Mouse (Mus musculus) kidney, embryonic 15.5 days (tissue): ENCODE measurements at regions not wholly inside any gene's neighbourhood (a gene's known extent, or its start where the extent isn't known, plus 50 kb on each side); places are given as distances from the start of the nearest gene placed in this dataset.

ENCODE experiments used
- ATAC-seq: fragments of 200-750 bp; cut with Nextera tagmentation; replicated peaks from 2 replicates; pipeline ENCODE4 v1.8.0; 2017; ENCODE audit warnings: moderate TSS enrichment; ENCODE audit not compliant: low FRiP score
- H3K27ac ChIP-seq: fragments of 300-500 bp; sonication (generic); 2 replicates; pipeline ENCODE4 v1.5.1; 2015; ENCODE audit warnings: mild to moderate bottlenecking, inconsistent platforms
- H3K27me3 ChIP-seq: fragments of 300-500 bp; sonication (generic); 2 replicates; pipeline ENCODE4 v1.6.1; 2015; ENCODE audit warnings: inconsistent platforms
- H3K36me3 ChIP-seq: fragments of 300-500 bp; sonication (generic); 2 replicates; pipeline ENCODE4 v1.6.1; 2015; ENCODE audit warnings: inconsistent platforms
- H3K4me1 ChIP-seq: fragments of 300-500 bp; sonication (generic); 2 replicates; pipeline ENCODE4 v1.6.1; 2015; ENCODE audit warnings: inconsistent platforms
- H3K4me2 ChIP-seq: fragments of 300-500 bp; sonication (generic); 2 replicates; pipeline ENCODE4 v1.6.1; 2015; ENCODE audit warnings: moderate library complexity, mild to moderate bottlenecking, inconsistent platforms
- H3K4me3 ChIP-seq: fragments of 300-500 bp; sonication (generic); replicated peaks from 2 replicates; pipeline ENCODE4 v1.5.1; 2015; ENCODE audit warnings: mild to moderate bottlenecking, inconsistent platforms
- H3K9ac ChIP-seq: fragments of 300-500 bp; sonication (generic); 2 replicates; pipeline ENCODE4 v1.6.1; 2015; ENCODE audit warnings: mild to moderate bottlenecking, inconsistent platforms
- H3K9me3 ChIP-seq: fragments of 300-500 bp; sonication (generic); replicated peaks from 2 replicates; pipeline ENCODE4 v1.6.1; 2016; ENCODE audit warnings: inconsistent platforms
- WGBS: fragments of 180-500 bp; shearing (Covaris S2); methylation state at CpG from one replicate; pipeline ENCODE4 v1.1.7; 2015; ENCODE audit warnings: mixed read lengths; 5-methylcytosine and 5-hydroxymethylcytosine counted together

DNA sequence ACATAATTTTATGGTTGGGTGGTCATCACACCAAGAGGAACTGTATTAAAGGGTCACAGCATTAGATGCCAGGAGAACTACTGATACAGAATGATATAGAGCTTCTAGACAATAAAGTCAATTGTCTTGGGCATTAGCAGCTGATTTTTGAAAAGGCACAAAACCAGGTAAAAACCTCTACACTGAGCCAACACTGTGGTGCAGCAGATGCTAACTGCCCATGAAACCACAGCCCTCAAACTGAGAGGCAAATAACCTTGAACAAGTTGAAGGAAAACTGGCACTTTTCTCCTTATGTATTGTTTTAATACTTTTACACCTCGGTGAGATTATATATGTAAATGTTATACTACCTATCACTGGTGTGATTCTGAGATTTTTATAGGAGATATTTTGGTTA is 195.9 kb upstream of the Vegfc start:
- H3K36me3 ChIP-seq = no peaks in the 10 kb centered on the region
- no peak overlapping the region for H3K9ac ChIP-seq
- H3K27ac ChIP-seq = no peak overlapping the region
- no peak for ATAC-seq
- no peak overlapping the region for H3K4me2 ChIP-seq
- no peak overlapping the region for H3K4me3 ChIP-seq
- no peaks in the 10 kb centered on the region for H3K4me1 ChIP-seq
- WGBS = 74% methylated on average over 1 of the region's 1 CpGs
- no peaks in the 10 kb centered on the region for H3K9me3 ChIP-seq
- H3K27me3 ChIP-seq = no peaks in the 10 kb centered on the region

DNA sequence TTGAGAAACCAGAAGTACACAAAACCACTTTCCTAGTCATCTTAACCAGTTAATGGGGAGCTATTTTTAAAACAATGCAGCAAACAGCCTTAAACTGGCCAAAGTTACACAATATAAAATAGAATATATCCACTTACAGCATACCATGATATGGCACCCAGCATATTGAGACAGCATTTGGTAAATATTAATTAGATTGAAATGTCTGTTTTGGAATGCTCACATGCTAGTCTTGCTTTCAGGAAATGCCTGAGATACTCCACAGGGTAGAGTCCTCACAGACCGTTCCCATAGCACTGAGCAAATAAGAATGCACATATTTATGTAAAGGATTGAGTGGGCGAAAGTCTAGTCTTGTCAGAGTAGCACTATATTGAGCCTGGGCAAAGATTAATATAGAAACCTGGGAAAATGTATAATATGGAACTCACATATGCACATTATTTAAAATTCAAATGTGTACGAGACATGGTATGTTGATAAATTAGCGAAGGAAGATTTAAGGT is 185.1 kb upstream of the Vegfc start:
- Histone ChIP-seq H3K4me3 (no peak overlapping the region), H3K4me2 (no peak overlapping the region), H3K4me1 (no peaks in the 10 kb centered on the region), H3K27ac (no peak overlapping the region), H3K36me3 (no peaks in the 10 kb centered on the region), H3K9ac (no peak overlapping the region), H3K9me3 (no peaks in the 10 kb centered on the region), H3K27me3 (no peaks in the 10 kb centered on the region)
- 76% methylated on average over 4 of the region's 4 CpGs for WGBS
- ATAC-seq = no peak

GRCm38 (mm10) chr8:53892770-53893169 is 184.6 kb upstream of the Vegfc start:
- H3K4me3 ChIP-seq = no peak overlapping the region
- H3K4me1 ChIP-seq = no peaks in the 10 kb centered on the region
- H3K36me3 ChIP-seq = no peaks in the 10 kb centered on the region
- ATAC-seq = no peak
- no peaks in the 10 kb centered on the region for H3K27me3 ChIP-seq
- H3K9me3 ChIP-seq = no peaks in the 10 kb centered on the region
- no peak overlapping the region for H3K9ac ChIP-seq
- no peak overlapping the region for H3K27ac ChIP-seq
- no peak overlapping the region for H3K4me2 ChIP-seq
- 61% methylated on average over 3 of the region's 3 CpGs for WGBS

DNA sequence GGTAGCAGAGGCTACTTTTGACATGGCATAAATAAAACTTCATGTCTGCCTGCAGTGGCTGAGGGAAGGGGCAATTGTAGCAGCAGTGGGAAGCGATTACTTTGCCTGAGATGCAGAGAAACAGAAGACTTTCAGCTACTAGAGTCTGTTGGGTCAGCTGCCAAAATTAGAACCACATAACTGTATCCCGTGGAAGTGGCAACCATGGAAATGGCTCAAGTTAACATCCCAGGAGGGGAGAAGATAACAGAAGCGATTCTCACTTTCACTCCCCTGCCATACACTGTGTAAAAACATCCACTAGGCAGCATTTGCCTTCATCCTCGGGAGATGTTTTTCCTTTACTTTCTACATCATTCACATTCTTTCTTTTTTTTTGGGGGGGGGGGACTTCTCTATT is 155.1 kb upstream of the Vegfc start:
- Histone ChIP-seq H3K27me3 (no peaks in the 10 kb centered on the region), H3K9me3 (no peaks in the 10 kb centered on the region), H3K4me3 (no peak overlapping the region), H3K27ac (no peak overlapping the region), H3K9ac (no peak overlapping the region), H3K4me1 (no peaks in the 10 kb centered on the region), H3K4me2 (no peak overlapping the region), H3K36me3 (no peaks in the 10 kb centered on the region)
- ATAC-seq = no peak
- 77% methylated on average over 4 of the region's 4 CpGs for WGBS

GRCm38 (mm10) chr8:53930685-53931084 is 146.7 kb upstream of the Vegfc start:
- H3K9me3 ChIP-seq = no peaks in the 10 kb centered on the region
- H3K4me3 ChIP-seq = no peak overlapping the region
- no peak overlapping the region for H3K4me2 ChIP-seq
- no peak overlapping the region for H3K27ac ChIP-seq
- no peak overlapping the region for H3K9ac ChIP-seq
- ATAC-seq = no peak
- H3K4me1 ChIP-seq = no peaks in the 10 kb centered on the region
- H3K36me3 ChIP-seq = no peaks in the 10 kb centered on the region
- WGBS = 61% methylated on average over 5 of the region's 5 CpGs
- H3K27me3 ChIP-seq = no peaks in the 10 kb centered on the region

GRCm38 (mm10) chr8:53938392-53938791 is 139.0 kb upstream of the Vegfc start:
- Histone ChIP-seq H3K4me2 (no peak overlapping the region), H3K27ac (no peak overlapping the region)
- no peak for ATAC-seq

DNA sequence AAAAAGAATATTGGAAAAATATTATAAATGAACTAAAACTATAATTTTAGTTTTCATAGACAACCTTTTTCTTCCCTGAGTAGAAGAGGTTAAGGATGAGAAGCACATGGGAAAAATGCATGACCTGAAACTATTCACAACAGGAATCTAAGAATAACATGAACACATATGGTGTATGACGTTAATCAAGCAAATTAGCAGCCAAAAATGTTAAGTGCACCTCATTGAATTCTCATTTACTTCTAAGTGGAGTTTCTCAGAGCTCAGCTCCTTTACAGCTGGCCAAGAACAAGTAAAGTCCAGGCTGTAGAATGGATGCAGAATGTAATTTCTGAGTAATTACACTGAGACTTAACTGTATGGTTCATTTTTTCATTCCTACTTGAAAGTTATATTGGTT is 137.9 kb upstream of the Vegfc start:
- ATAC-seq = no peak
- no peak overlapping the region for H3K27ac ChIP-seq
- H3K4me3 ChIP-seq = no peak overlapping the region
- no peaks in the 10 kb centered on the region for H3K27me3 ChIP-seq
- no peak overlapping the region for H3K4me2 ChIP-seq
- H3K4me1 ChIP-seq = no peaks in the 10 kb centered on the region
- H3K9ac ChIP-seq = no peak overlapping the region
- H3K9me3 ChIP-seq = no peaks in the 10 kb centered on the region
- no peaks in the 10 kb centered on the region for H3K36me3 ChIP-seq
- WGBS = 69% methylated on average over 1 of the region's 1 CpGs

More at GRCm38 (mm10) chr8:53938392-53938791, 139.0 kb upstream of the Vegfc start:
- Histone ChIP-seq H3K4me1 (no peaks in the 10 kb centered on the region), H3K27me3 (no peaks in the 10 kb centered on the region), H3K36me3 (no peaks in the 10 kb centered on the region), H3K4me3 (no peak overlapping the region), H3K9me3 (no peaks in the 10 kb centered on the region), H3K9ac (no peak overlapping the region)

GRCm38 (mm10) chr8:53941144-53941543 is 136.3 kb upstream of the Vegfc start:
- no peaks in the 10 kb centered on the region for H3K4me1 ChIP-seq
- H3K27ac ChIP-seq = no peak overlapping the region
- no peaks in the 10 kb centered on the region for H3K9me3 ChIP-seq
- H3K27me3 ChIP-seq = no peaks in the 10 kb centered on the region
- no peak for ATAC-seq
- H3K36me3 ChIP-seq = no peaks in the 10 kb centered on the region
- H3K4me3 ChIP-seq = no peak overlapping the region
- no peak overlapping the region for H3K9ac ChIP-seq
- H3K4me2 ChIP-seq = no peak overlapping the region
- 95% methylated on average over 2 of the region's 2 CpGs for WGBS

DNA sequence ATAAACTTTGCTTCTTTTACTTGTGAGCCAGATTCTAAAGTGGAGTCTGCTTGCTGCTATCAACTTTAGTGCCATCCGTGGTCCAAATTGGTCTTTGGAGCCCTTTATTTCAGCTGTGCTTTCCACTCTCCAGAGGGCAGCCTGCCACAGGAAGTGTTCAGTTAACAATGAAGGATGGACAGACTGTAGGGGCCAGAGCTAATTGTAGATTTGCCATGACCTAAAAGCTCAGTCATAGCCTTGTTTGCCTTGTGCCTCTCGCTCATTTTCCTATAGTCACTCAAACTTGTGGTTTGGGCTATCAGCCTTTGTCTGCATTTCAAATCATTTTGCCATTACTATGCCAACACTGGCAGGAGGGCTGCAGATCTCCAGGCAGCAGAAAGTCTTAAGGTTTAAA is 131.8 kb upstream of the Vegfc start:
- ATAC-seq = no peak
- Histone ChIP-seq H3K27me3 (no peaks in the 10 kb centered on the region), H3K27ac (no peak overlapping the region), H3K4me2 (no peak overlapping the region), H3K4me3 (no peak overlapping the region), H3K9ac (no peak overlapping the region), H3K36me3 (no peaks in the 10 kb centered on the region), H3K4me1 (no peaks in the 10 kb centered on the region), H3K9me3 (no peaks in the 10 kb centered on the region)
- WGBS = 76% methylated on average over 2 of the region's 2 CpGs

DNA sequence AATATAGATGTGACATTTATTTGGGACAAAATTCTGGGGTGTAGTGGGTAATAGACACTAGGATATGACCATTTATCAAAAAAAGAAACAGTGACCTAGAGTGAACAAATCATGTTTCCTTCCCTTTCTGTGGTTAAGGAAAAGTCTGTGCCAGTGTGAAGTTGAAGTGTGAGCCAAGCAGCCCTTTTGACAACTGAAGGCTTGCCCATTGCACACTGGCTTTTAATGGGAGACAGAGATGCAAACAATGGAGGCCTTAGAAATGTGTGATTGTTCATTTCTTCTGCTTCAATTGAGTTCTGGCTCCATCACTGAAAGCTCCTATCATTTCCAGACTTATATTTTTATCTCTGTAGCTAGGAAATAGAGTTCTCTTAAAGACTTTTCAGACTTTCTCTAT is 130.0 kb upstream of the Vegfc start:
- no peak overlapping the region for H3K9ac ChIP-seq
- H3K9me3 ChIP-seq = no peaks in the 10 kb centered on the region
- H3K4me1 ChIP-seq = no peaks in the 10 kb centered on the region
- H3K4me2 ChIP-seq = no peak overlapping the region
- H3K27ac ChIP-seq = no peak overlapping the region
- no peaks in the 10 kb centered on the region for H3K36me3 ChIP-seq
- no peak for ATAC-seq
- no peak overlapping the region for H3K4me3 ChIP-seq
- no peaks in the 10 kb centered on the region for H3K27me3 ChIP-seq

- H3K27ac ChIP-seq = no peak overlapping the region
- H3K27me3 ChIP-seq = no peaks in the 10 kb centered on the region
- H3K4me2 ChIP-seq = no peak overlapping the region
- ATAC-seq = no peak
- no peak overlapping the region for H3K4me3 ChIP-seq
- H3K4me1 ChIP-seq = no peaks in the 10 kb centered on the region
- no peaks in the 10 kb centered on the region for H3K9me3 ChIP-seq
- 79% methylated on average over 4 of the region's 4 CpGs for WGBS
- no peaks in the 10 kb centered on the region for H3K36me3 ChIP-seq
- H3K9ac ChIP-seq = no peak overlapping the region
These were observed 122.8 kb upstream of the Vegfc start for GRCm38 (mm10) chr8:53954476-53955158.

DNA sequence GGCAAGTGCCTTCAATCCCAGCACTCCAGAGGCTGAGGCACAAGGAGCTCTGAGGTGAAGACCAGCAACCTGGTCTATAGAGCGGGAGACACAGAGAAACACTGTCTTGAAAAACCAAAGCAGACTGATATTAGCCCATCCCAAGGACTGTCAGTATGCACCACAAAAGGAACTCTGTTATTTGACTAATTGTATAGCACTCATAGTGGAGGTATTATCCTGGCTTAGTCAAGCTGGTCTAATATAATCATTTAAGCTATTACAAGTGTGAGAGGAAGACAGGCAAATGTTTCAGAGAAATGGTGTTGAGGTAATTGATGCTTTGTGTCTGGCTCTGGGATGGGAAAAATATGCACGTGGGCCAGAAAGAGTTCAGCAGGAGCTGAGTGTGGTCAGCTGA is 121.3 kb upstream of the Vegfc start:
- ATAC-seq = no peak
- WGBS = 73% methylated on average over 2 of the region's 2 CpGs
- H3K27me3 ChIP-seq = no peaks in the 10 kb centered on the region

GRCm38 (mm10) chr8:53958548-53958947 is 118.9 kb upstream of the Vegfc start:
- no peak overlapping the region for H3K27ac ChIP-seq
- no peak for ATAC-seq
- no peaks in the 10 kb centered on the region for H3K36me3 ChIP-seq
- no peaks in the 10 kb centered on the region for H3K9me3 ChIP-seq
- H3K4me3 ChIP-seq = no peak overlapping the region
- no peak overlapping the region for H3K9ac ChIP-seq
- 55% methylated on average over 1 of the region's 1 CpGs for WGBS
- H3K27me3 ChIP-seq = no peaks in the 10 kb centered on the region
- no peak overlapping the region for H3K4me2 ChIP-seq
- no peaks in the 10 kb centered on the region for H3K4me1 ChIP-seq

More for the DNA sequence above, 121.3 kb upstream of the Vegfc start:
- H3K36me3 ChIP-seq = no peaks in the 10 kb centered on the region
- H3K4me2 ChIP-seq = no peak overlapping the region
- no peak overlapping the region for H3K9ac ChIP-seq
- H3K9me3 ChIP-seq = no peaks in the 10 kb centered on the region
- no peaks in the 10 kb centered on the region for H3K4me1 ChIP-seq
- H3K27ac ChIP-seq = no peak overlapping the region
- no peak overlapping the region for H3K4me3 ChIP-seq
